Comparison of ENCODE assay signal across 7 mouse cellular contexts in genomic region chr13:46534171-46534968, GRCm38 (mm10). TPM values are rescaled to one million over a fixed set of nuclear protein-coding genes. Genes with fewer than 3 reads are reported as not detected.
DNase-seq lines count a peak whose midpoint lies in the region; ATAC-seq and TF ChIP-seq lines count a peak whose summit lies in the region.

No protein-coding gene starts in this region.

- no peak overlapping the region for H3K4me2 ChIP-seq in heart, embryonic 16.5 days (ENCODE audit: low read depth, low read length)
- peak overlapping the region; percentile 26 for H3K4me2 ChIP-seq in midbrain, embryonic 11.5 days

- no peak for ATAC-seq in heart, embryonic 16.5 days (replicated peaks; ENCODE audit: extremely low read depth, insufficient read depth, low FRiP score)
- peak; percentile 92 for ATAC-seq in midbrain, embryonic 11.5 days (ENCODE audit: low FRiP score)
- no peak for ATAC-seq in megakaryocyte, adult 5-6 weeks (ENCODE audit: poor library complexity, severe bottlenecking)
- ATAC-seq in activated CD4-positive, CD25-positive, alpha-beta regulatory T cell, adult 4 months: no peak

- H3K4me3 ChIP-seq in thymus, adult 2 months (ENCODE audit: control insufficient read depth, insufficient read depth, low read length): no peak overlapping the region
- no peak overlapping the region for H3K4me3 ChIP-seq in heart, embryonic 16.5 days (ENCODE audit: low read length)
- H3K4me3 ChIP-seq in midbrain, embryonic 11.5 days (ENCODE audit: low read depth, low read length): peak overlapping the region; percentile 13; the same call in 1 of the 2 replicates

- no peaks in the 10 kb centered on the region for H3K36me3 ChIP-seq in thymus, adult 2 months (ENCODE audit: control insufficient read depth, insufficient read depth, low read length)
- H3K36me3 ChIP-seq in heart, embryonic 16.5 days (ENCODE audit: control insufficient read depth, insufficient read depth): peaks cover 6% of the 10 kb centered on the region; the same call in 1 of the 2 replicates
- H3K36me3 ChIP-seq in midbrain, embryonic 11.5 days (ENCODE audit: control insufficient read depth, insufficient read depth, low read length): no peaks in the 10 kb centered on the region

- TF ChIP-seq POLR2A in thymus, adult 2 months (IDR thresholded peaks at IDR 0.05; ENCODE audit: control insufficient read depth, extremely low read depth, insufficient read depth, low read length, poor library complexity): no peak

- peak; percentile 16 to 32 for DNase-seq in thymus, postnatal 10 days (ENCODE audit: low spot score in 2 of 2)
- DNase-seq in thymus, adult 2 months: no peak
- peak; percentile 95 for DNase-seq in midbrain, embryonic 11.5 days (ENCODE audit: low spot score, missing footprints)
- no peak for DNase-seq in urinary bladder, postnatal 25 days (ENCODE audit: low spot score)

- H3K27ac ChIP-seq in thymus, adult 2 months (ENCODE audit: control insufficient read depth, insufficient read depth, low read length): no peak overlapping the region
- peak overlapping the region; percentile 48 for H3K27ac ChIP-seq in heart, embryonic 16.5 days (ENCODE audit: low read length)
- H3K27ac ChIP-seq in midbrain, embryonic 11.5 days (ENCODE audit: low read depth, low read length): peak overlapping the region; percentile 57

- no peaks in the 10 kb centered on the region for H3K27me3 ChIP-seq in thymus, adult 2 months (ENCODE audit: control insufficient read depth, insufficient read depth, low read length)
- H3K27me3 ChIP-seq in heart, embryonic 16.5 days (ENCODE audit: control insufficient read depth, insufficient read depth, low read length): no peaks in the 10 kb centered on the region
- H3K27me3 ChIP-seq in midbrain, embryonic 11.5 days (ENCODE audit: control insufficient read depth, insufficient read depth, low read length): peaks cover 21% of the 10 kb centered on the region

- no peaks in the 10 kb centered on the region for H3K9me3 ChIP-seq in heart, embryonic 16.5 days (replicated peaks; ENCODE audit: control insufficient read depth, low read length)
- H3K9me3 ChIP-seq in midbrain, embryonic 11.5 days (ENCODE audit: control insufficient read depth, low read length): no peaks in the 10 kb centered on the region

- TF ChIP-seq CTCF in thymus, adult 2 months (IDR thresholded peaks at IDR 0.05; ENCODE audit: borderline replicate concordance, control insufficient read depth, extremely low read depth, insufficient read depth, low read length, poor library complexity): no peak

- 58% methylated on average over 11 of the region's 11 CpGs for WGBS in thymus, adult 2 months
- WGBS in heart, embryonic 16.5 days: 42% methylated on average over 11 of the region's 11 CpGs
- WGBS in midbrain, embryonic 11.5 days: 8% methylated on average over 11 of the region's 11 CpGs

- H3K4me1 ChIP-seq in thymus, adult 2 months (replicated peaks; ENCODE audit: control insufficient read depth, insufficient read depth, low read length): peaks cover 5% of the 10 kb centered on the region; the same call in 1 of the 2 replicates
- peaks cover 24% of the 10 kb centered on the region for H3K4me1 ChIP-seq in heart, embryonic 16.5 days (ENCODE audit: control insufficient read depth, insufficient read depth, low read length)
- H3K4me1 ChIP-seq in midbrain, embryonic 11.5 days (ENCODE audit: control insufficient read depth, insufficient read depth, low read length): peaks cover 19% of the 10 kb centered on the region

- no peak overlapping the region for H3K9ac ChIP-seq in heart, embryonic 16.5 days (ENCODE audit: low read length)
- H3K9ac ChIP-seq in midbrain, embryonic 11.5 days (ENCODE audit: low read length): no peak overlapping the region

RNA-seq across cellular contexts. Expression of gene Cap2, which starts 32.7 kb away (rescaled TPM):
- polyA plus RNA-seq in thymus, adult 2 months (2012; rRNA removed): 2.8 and 12.9 TPM in 2 replicates
- 170 and 182 TPM in 2 replicates for polyA plus RNA-seq in heart, embryonic 16.5 days (2015; fragmentation: Nextera tagmentation; extraction: Ambion mirVana)
- polyA plus RNA-seq in midbrain, embryonic 11.5 days (2014; fragmentation: Nextera tagmentation; extraction: Ambion mirVana): 9.9 and 11.4 TPM in 2 replicates
- total RNA-seq in megakaryocyte, adult 5-6 weeks (2015): not detected in 2 replicates
- not detected in 2 replicates for total RNA-seq in megakaryocyte, adult 5-6 weeks (2017)
- 1 to 10 TPM in 1 of 2 experiments, not detected in 1; 1.1 TPM for polyA plus RNA-seq in activated CD4-positive, CD25-positive, alpha-beta regulatory T cell, adult 4 months (2017; shearing (Covaris generic))

Comparison
In these comparisons a context has a peak if more than half of its experiments do, and no peak if none do; other contexts are left out.
1. DNase-seq: peak in thymus, postnatal 10 days (2 of 2) and midbrain, embryonic 11.5 days (single experiment); none in thymus, adult 2 months (single experiment) and urinary bladder, postnatal 25 days (single experiment).
2. RNA of gene Cap2, which starts 32.7 kb away (polyA plus RNA-seq): 170 to 182 TPM in heart, embryonic 16.5 days; 2.8 to 12.9 TPM in thymus, adult 2 months, 9.9 to 11.4 TPM in midbrain, embryonic 11.5 days and 1.1 TPM in activated CD4-positive, CD25-positive, alpha-beta regulatory T cell, adult 4 months; every median in the first group is over 10 times any median in the second.